Mouse (Mus musculus): ENCODE measurements around the gene Ebf1.

Ebf1 gene

DNA sequence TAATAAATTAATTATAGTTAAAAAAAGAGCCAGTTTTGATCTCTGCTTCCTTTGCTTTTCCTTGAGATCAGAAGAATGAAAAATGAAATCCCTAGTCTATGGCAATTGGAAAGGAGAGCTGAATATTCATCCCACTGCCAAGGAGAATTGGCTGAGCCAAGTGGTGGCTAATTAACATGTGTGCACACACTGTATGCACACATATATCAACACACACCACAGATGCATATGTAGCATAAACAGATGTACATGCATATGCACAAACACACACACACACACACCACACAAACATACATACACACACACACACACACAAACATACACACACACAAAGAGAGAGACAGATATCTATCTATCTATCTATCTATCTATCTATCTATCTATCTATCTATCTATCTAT is 205.2 kb downstream of the Ebf1 start:
- DNase-seq (ENCODE audit: low read depth in 2 of 2, low spot score in 2 of 2), result no peak

GRCm38 (mm10) chr11:44832227-44832939 is 215.3 kb downstream of the Ebf1 start:
- no peak for DNase-seq (ENCODE audit: low read depth in 2 of 2, low spot score in 2 of 2)

DNA sequence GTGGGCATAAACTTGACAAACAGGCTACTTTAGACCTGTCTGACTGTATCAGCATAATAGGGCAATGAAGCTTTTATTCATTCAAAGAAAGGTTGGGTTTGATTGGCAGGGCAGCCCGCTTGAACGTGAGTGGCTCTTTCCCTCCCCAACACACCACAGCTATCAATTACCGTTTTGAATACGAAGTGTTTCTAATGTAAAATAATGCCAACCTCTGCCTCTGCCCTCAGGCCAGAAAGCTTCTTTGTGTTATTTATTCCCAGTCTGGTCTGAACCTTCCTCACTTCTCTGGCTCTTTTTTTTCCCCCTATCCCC is 215.8 kb downstream of the Ebf1 start:
- no peak for DNase-seq (ENCODE audit: low read depth in 2 of 2, low spot score in 2 of 2)

- no peak for DNase-seq (ENCODE audit: low read depth in 2 of 2, low spot score in 2 of 2)
These were observed 216.4 kb downstream of the Ebf1 start for GRCm38 (mm10) chr11:44833351-44833996.

- DNase-seq (ENCODE audit: low read depth in 2 of 2, low spot score in 2 of 2), result no peak
These were observed 218.0 kb downstream of the Ebf1 start for GRCm38 (mm10) chr11:44835166-44835565.

GRCm38 (mm10) chr11:44837592-44837991 is 220.5 kb downstream of the Ebf1 start:
- no peak for DNase-seq (ENCODE audit: low read depth in 2 of 2, low spot score in 2 of 2)

GRCm38 (mm10) chr11:44841127-44842056 is 224.3 kb downstream of the Ebf1 start:
- DNase-seq (ENCODE audit: low read depth in 2 of 2, low spot score in 2 of 2), result no peak

GRCm38 (mm10) chr11:44851874-44852273 is 234.8 kb downstream of the Ebf1 start:
- DNase-seq (ENCODE audit: low read depth in 2 of 2, low spot score in 2 of 2), result no peak

GRCm38 (mm10) chr11:44852921-44853320 is 235.8 kb downstream of the Ebf1 start:
- DNase-seq (ENCODE audit: low read depth in 2 of 2, low spot score in 2 of 2), result no peak

DNA sequence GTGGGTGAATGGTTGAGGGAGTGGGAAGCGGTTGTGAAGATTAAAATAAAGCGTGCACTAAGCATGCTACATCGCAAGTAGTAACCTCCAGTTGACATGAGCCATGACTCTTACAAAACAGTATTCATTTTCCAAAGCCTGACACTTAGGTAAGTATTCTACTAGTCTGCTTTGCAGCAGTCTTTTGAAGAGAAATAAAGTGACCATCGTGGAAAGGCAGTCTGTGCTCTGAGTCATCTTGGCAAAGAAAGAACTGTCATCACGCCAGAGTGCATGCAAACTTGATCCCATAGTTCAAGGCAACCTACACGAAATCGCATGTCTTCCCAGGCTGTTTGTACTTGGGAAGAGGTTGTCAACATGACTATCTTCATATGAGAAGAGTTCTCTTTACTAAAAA is 237.4 kb downstream of the Ebf1 start:
- DNase-seq (ENCODE audit: low read depth in 2 of 2, low spot score in 2 of 2), result no peak

DNA sequence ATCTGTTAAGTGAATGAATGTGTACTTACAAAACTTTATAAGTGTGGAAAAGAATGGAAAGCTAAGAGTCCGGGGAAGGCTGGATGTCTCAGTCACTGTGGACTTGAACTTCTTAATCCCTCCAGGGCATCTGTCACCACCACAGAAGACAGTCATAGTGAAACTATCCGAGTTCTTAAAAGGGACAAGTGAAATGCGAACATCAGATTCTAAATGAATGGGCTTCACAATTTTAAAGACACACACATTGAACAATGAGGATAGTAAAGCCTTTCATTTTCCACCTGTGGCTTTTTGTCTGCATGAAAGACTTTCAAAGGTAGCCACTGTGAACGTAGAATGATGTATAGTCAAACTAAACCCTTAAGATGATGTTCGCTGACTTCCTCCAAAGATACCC is 244.0 kb downstream of the Ebf1 start:
- DNase-seq (ENCODE audit: low read depth in 2 of 2, low spot score in 2 of 2), result no peak

DNA sequence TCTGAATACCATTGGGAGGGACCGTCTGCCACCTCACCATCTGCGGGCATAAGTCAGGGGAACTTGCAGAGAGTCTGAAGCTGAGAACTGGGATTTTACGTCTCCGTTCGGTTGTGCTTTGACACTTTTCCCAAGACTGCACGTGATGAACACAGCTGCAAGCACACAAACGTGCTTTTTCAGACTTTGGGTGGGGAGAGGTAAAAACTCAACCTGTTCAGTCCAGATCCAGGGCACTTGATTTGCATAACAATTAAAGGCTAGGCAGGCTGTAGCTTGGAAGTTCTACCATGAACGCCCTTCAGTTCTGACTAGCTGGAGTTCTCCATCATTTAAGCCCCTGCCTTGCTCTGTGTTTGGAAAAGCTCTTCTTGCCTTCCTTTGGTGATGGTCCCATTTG is 246.8 kb downstream of the Ebf1 start:
- no peak for DNase-seq (ENCODE audit: low read depth in 2 of 2, low spot score in 2 of 2)

DNA sequence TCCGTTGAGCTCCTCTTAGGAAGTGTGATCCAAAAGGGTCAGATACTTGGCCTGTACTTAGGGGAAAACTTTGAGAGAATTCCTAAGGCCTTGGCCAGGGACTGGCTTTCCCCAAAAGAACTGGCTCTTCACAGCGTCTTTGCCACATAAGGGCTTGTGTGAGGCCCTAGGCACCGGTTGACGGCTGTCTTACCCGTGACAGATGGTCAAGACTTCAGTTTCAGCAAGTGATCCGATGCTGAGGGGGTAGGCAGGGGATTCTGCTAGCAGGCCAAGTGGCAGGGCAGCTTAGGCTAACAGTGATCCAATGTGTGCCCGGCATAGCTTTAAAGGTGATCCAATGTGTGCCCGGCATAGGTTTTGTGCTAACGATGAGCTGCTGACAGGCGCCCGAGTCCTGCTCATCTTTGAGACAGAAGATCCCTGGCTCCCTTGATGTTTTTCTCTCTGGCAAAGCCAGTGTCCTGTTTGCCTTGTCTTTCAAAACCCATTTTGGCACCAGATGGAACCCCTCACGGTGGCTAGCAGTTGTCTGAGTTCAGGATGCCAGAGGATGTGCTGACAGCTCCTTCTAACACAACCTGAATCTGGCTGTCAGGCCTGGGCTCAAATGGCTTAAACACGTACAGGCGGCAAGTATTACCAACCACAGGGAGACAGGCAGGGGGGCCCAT is 249.5 kb downstream of the Ebf1 start:
- no peak for DNase-seq (ENCODE audit: low read depth in 2 of 2, low spot score in 2 of 2)

DNA sequence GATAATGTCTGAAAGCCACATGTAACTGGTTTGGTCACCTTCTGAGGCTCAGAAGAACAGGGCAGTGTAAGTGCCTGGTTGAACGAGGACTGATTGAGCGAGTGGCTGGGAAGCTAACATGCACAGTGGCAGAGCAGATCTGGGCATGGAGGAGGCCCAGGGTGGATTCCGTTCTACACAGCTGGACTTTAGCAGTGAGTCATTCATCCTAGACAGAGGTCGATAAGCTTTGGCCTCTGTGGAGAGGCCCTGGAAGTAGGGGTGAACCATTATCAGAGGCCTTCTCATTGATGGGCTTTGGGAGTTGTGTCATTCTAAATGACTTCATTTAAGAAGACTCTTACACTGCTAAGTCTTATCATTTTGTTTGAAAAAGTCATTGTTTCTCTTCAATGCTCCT is 250.3 kb downstream of the Ebf1 start:
- no peak for DNase-seq (ENCODE audit: low read depth in 2 of 2, low spot score in 2 of 2)

GRCm38 (mm10) chr11:44873876-44874275 is 256.8 kb downstream of the Ebf1 start:
- no peak for DNase-seq (ENCODE audit: low read depth in 2 of 2, low spot score in 2 of 2)

- no peak for DNase-seq (ENCODE audit: low read depth in 2 of 2, low spot score in 2 of 2)
These were observed 258.1 kb downstream of the Ebf1 start for GRCm38 (mm10) chr11:44875171-44875570.

GRCm38 (mm10) chr11:44881056-44881683 is 264.1 kb downstream of the Ebf1 start:
- DNase-seq (ENCODE audit: low read depth in 2 of 2, low spot score in 2 of 2), result no peak

- DNase-seq (ENCODE audit: low read depth in 2 of 2, low spot score in 2 of 2), result no peak
These were observed 265.4 kb downstream of the Ebf1 start for GRCm38 (mm10) chr11:44882476-44882970.

GRCm38 (mm10) chr11:44884337-44884736 is 267.2 kb downstream of the Ebf1 start:
- DNase-seq (ENCODE audit: low read depth in 2 of 2, low spot score in 2 of 2), result no peak

- no peak for DNase-seq (ENCODE audit: low read depth in 2 of 2, low spot score in 2 of 2)
These were observed 269.8 kb downstream of the Ebf1 start for GRCm38 (mm10) chr11:44886897-44887296.

DNA sequence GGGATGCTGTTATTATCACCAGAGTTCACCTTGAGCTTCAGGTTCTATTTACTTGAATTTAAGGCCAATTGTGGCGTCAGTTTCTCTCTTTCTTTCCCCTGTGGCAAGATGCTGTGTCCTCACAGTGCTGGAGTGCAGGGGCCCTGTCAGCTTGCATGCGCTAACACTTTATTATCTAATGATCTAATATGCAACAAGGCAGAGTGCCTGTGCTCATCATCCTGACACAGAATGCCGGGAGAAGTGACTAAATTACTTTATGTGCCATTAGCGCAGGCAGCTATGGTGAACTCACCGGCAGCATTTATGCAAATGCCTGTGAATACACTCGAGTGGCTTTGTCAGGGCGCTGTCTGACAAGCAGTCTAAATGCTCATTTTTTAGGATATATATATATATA is 270.6 kb downstream of the Ebf1 start:
- DNase-seq (ENCODE audit: low read depth in 2 of 2, low spot score in 2 of 2), result no peak

Measured in CD8-positive naive resting alpha-beta T cell, adult 2 months (primary cell).